Mouse (Mus musculus) retina, postnatal 7 days (tissue): ENCODE results near the gene Gbgt1.

Experiments
- DNase-seq: peaks from one replicate; pipeline ENCODE4 v3.0.0-alpha.2; 2012; ENCODE audit warnings: low read depth, low spot score

The Gbgt1 gene

GRCm38 (mm10) chr2:28549157-28549556, 52.5 kb downstream of the Gbgt1 start:
- no peak for DNase-seq

- no peak for DNase-seq
Observed at GRCm38 (mm10) chr2:28552301-28552700, 55.6 kb downstream of the Gbgt1 start.
